Mouse (Mus musculus): ENCODE data around the gene Mbtps1. TPM values are rescaled to one million over a fixed set of nuclear protein-coding genes. Genes with fewer than 3 reads are reported as not detected.
A peak's percentile ranks its signal among the peaks of the same experiment; 100 is the strongest.

The Mbtps1 gene
- polyA plus RNA-seq, 1 experiment from 2014 or later: 37.1 TPM

DNA sequence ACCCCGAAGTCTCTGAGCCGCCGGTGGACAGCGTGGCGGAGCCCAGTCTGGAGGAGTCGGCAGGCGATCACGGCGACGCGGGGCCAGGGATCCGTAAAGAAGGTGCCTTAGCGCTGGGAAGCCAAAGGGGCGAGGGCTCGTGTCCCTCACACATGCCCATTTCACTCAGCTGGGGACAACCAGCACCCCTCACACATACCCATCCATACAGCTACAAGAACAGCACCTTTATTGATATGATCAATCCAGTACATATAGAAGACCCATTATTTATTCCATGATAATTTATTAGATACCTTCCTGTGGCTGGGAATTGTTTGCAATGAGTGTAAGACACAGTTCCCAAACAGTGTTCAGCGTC, 16.8 kb upstream of the Mbtps1 start:
- no peak overlapping the region for H3K27ac ChIP-seq (replicated peaks)
- no peaks in the 10 kb centered on the region for H3K36me3 ChIP-seq (ENCODE audit: control insufficient read depth, insufficient read depth, low read length)
- H3K4me1 ChIP-seq (replicated peaks; ENCODE audit: control insufficient read depth, insufficient read depth): no peaks in the 10 kb centered on the region; the same call in 1 of the 2 replicates
- no peaks in the 10 kb centered on the region for H3K27me3 ChIP-seq (ENCODE audit: control insufficient read depth, insufficient read depth, low read length)
- peak overlapping the region; percentile 98 for H3K4me2 ChIP-seq (replicated peaks; ENCODE audit: low read depth)
- peak overlapping the region; percentile 65 for H3K9ac ChIP-seq (ENCODE audit: low read length)
- ATAC-seq (ENCODE audit: low FRiP score, low TSS enrichment) (no peak), DNase-seq (ENCODE audit: low spot score) (no peak)
- TF ChIP-seq CTCF (IDR thresholded peaks at IDR 0.05; ENCODE audit: low read depth) (no peak), EP300 (optimal IDR thresholded peaks at IDR 0.05) (no peak)
- H3K9me3 ChIP-seq (ENCODE audit: control insufficient read depth, low read length): no peaks in the 10 kb centered on the region
- WGBS: 2% methylated on average over 16 of the region's 16 CpGs
- peak overlapping the region; percentile 65 for H3K4me3 ChIP-seq (ENCODE audit: low read depth, low read length)

GRCm38 (mm10) chr8:119574437-119575365, 16.2 kb upstream of the Mbtps1 start, which contains the start of the genes Hsdl1 and Dnaaf1:
Gene Hsdl1 (minus strand): TSS chr8:119575183.
Gene Dnaaf1 (plus strand): TSS chr8:119575235.
- peak; percentile 86 for ATAC-seq (ENCODE audit: low FRiP score, low TSS enrichment)
- Histone ChIP-seq H3K9me3 (ENCODE audit: control insufficient read depth, low read length) (no peaks in the 10 kb centered on the region), H3K4me1 (replicated peaks; ENCODE audit: control insufficient read depth, insufficient read depth) (no peaks in the 10 kb centered on the region; the same call in 1 of the 2 replicates), H3K36me3 (ENCODE audit: control insufficient read depth, insufficient read depth, low read length) (no peaks in the 10 kb centered on the region), H3K9ac (ENCODE audit: low read length) (peak within 1 kb of the TSS; percentile 65), H3K4me3 (ENCODE audit: low read depth, low read length) (peak within 1 kb of the TSS; percentile 65), H3K27me3 (ENCODE audit: control insufficient read depth, insufficient read depth, low read length) (no peaks in the 10 kb centered on the region), H3K4me2 (replicated peaks; ENCODE audit: low read depth) (peak within 1 kb of the TSS; percentile 98), H3K27ac (replicated peaks) (peak within 1 kb of the TSS; percentile 45; the same call in 1 of the 2 replicates)
- TF ChIP-seq EP300 (optimal IDR thresholded peaks at IDR 0.05) (no peak), CTCF (IDR thresholded peaks at IDR 0.05; ENCODE audit: low read depth) (peak; percentile 54)
- WGBS: 1% methylated on average over 74 of the region's 97 CpGs
- peak; percentile 97 for DNase-seq (ENCODE audit: low spot score)

DNA sequence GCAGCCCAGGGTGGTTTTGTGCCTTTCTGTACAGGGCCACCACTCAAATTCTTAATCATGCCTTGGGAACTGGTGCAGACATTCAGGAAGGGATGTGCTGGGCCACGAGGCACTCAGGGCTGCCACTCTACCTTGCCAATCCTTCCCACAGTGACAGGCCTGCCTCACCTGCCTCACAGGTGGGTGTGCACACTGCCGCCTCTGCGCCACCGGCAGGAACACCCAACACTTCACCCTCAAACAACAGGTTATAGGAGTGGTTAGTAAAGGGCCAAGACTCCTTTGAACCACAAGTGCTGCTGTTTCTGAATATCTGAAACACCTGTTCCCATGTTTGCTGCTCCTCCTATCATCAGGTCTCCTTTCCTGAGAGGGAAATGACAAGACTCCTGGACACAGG, 13.9 kb upstream of the Mbtps1 start:
- WGBS: 54% methylated on average over 4 of the region's 4 CpGs
- Histone ChIP-seq H3K27ac (replicated peaks) (peak overlapping the region; percentile 67), H3K4me3 (ENCODE audit: low read depth, low read length) (no peak overlapping the region), H3K27me3 (ENCODE audit: control insufficient read depth, insufficient read depth, low read length) (no peaks in the 10 kb centered on the region), H3K4me2 (replicated peaks; ENCODE audit: low read depth) (no peak overlapping the region), H3K4me1 (replicated peaks; ENCODE audit: control insufficient read depth, insufficient read depth) (no peaks in the 10 kb centered on the region; the same call in 1 of the 2 replicates), H3K9me3 (ENCODE audit: control insufficient read depth, low read length) (no peaks in the 10 kb centered on the region), H3K36me3 (ENCODE audit: control insufficient read depth, insufficient read depth, low read length) (no peaks in the 10 kb centered on the region), H3K9ac (ENCODE audit: low read length) (no peak overlapping the region)
- ATAC-seq (ENCODE audit: low FRiP score, low TSS enrichment) (peak; percentile 45; the same call in 1 of the 2 replicates), DNase-seq (ENCODE audit: low spot score) (peak; percentile 71)
- TF ChIP-seq EP300 (optimal IDR thresholded peaks at IDR 0.05) (no peak), CTCF (IDR thresholded peaks at IDR 0.05; ENCODE audit: low read depth) (peak; percentile 28; the same call in 1 of the 2 replicates)

- Histone ChIP-seq H3K27ac (replicated peaks) (no peak overlapping the region), H3K9ac (ENCODE audit: low read length) (no peak overlapping the region), H3K36me3 (ENCODE audit: control insufficient read depth, insufficient read depth, low read length) (no peaks in the 10 kb centered on the region), H3K27me3 (ENCODE audit: control insufficient read depth, insufficient read depth, low read length) (no peaks in the 10 kb centered on the region), H3K9me3 (ENCODE audit: control insufficient read depth, low read length) (no peaks in the 10 kb centered on the region), H3K4me1 (replicated peaks; ENCODE audit: control insufficient read depth, insufficient read depth) (no peaks in the 10 kb centered on the region; the same call in 1 of the 2 replicates), H3K4me3 (ENCODE audit: low read depth, low read length) (no peak overlapping the region), H3K4me2 (replicated peaks; ENCODE audit: low read depth) (no peak overlapping the region)
- TF ChIP-seq EP300 (optimal IDR thresholded peaks at IDR 0.05): no peak
- TF ChIP-seq CTCF (IDR thresholded peaks at IDR 0.05; ENCODE audit: low read depth): no peak
- no peak for DNase-seq (ENCODE audit: low spot score)
- no peak for ATAC-seq (ENCODE audit: low FRiP score, low TSS enrichment)
- WGBS: 77% methylated on average over 6 of the region's 6 CpGs
Measured at GRCm38 (mm10) chr8:119571135-119571534, 12.6 kb upstream of the Mbtps1 start.

DNA sequence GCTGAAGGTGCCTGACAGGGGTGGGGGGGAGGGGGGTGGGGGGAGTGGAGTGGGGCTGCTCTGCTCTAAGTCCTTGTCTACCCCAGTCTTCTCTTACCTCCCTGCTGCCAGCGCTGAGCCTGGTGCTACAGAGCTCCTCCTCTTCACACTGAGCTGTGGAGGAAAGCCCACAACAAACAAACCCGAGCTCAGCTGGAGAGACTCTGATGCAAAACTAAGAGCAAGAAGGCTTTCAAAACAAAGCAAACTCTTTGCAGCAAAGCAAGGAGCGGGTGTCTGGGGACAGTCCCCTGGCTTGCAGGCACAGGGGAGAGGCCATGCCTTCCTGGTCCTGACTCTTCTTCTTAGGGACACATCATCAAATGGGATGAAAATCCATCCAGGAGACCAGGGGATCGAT, 11.3 kb upstream of the Mbtps1 start:
- no peak for ATAC-seq (ENCODE audit: low FRiP score, low TSS enrichment)
- no peak for TF ChIP-seq EP300 (optimal IDR thresholded peaks at IDR 0.05)
- no peak for TF ChIP-seq CTCF (IDR thresholded peaks at IDR 0.05; ENCODE audit: low read depth)
- H3K9me3 ChIP-seq (ENCODE audit: control insufficient read depth, low read length): no peaks in the 10 kb centered on the region
- H3K9ac ChIP-seq (ENCODE audit: low read length): no peak overlapping the region
- H3K4me1 ChIP-seq (replicated peaks; ENCODE audit: control insufficient read depth, insufficient read depth): no peaks in the 10 kb centered on the region; the same call in 1 of the 2 replicates
- no peak overlapping the region for H3K4me3 ChIP-seq (ENCODE audit: low read depth, low read length)
- WGBS: 41% methylated on average over 4 of the region's 4 CpGs
- no peak overlapping the region for H3K4me2 ChIP-seq (replicated peaks; ENCODE audit: low read depth)
- no peak for DNase-seq (ENCODE audit: low spot score)
- H3K36me3 ChIP-seq (ENCODE audit: control insufficient read depth, insufficient read depth, low read length): peaks cover 7% of the 10 kb centered on the region; the same call in 1 of the 2 replicates
- H3K27me3 ChIP-seq (ENCODE audit: control insufficient read depth, insufficient read depth, low read length): no peaks in the 10 kb centered on the region
- no peak overlapping the region for H3K27ac ChIP-seq (replicated peaks)

GRCm38 (mm10) chr8:119568951-119569350, 10.4 kb upstream of the Mbtps1 start:
- Histone ChIP-seq H3K27me3 (ENCODE audit: control insufficient read depth, insufficient read depth, low read length) (no peaks in the 10 kb centered on the region), H3K9ac (ENCODE audit: low read length) (no peak overlapping the region), H3K4me3 (ENCODE audit: low read depth, low read length) (no peak overlapping the region), H3K27ac (replicated peaks) (no peak overlapping the region), H3K4me1 (replicated peaks; ENCODE audit: control insufficient read depth, insufficient read depth) (no peaks in the 10 kb centered on the region; the same call in 1 of the 2 replicates), H3K9me3 (ENCODE audit: control insufficient read depth, low read length) (no peaks in the 10 kb centered on the region), H3K4me2 (replicated peaks; ENCODE audit: low read depth) (no peak overlapping the region), H3K36me3 (ENCODE audit: control insufficient read depth, insufficient read depth, low read length) (peaks cover 13% of the 10 kb centered on the region)
- no peak for TF ChIP-seq CTCF (IDR thresholded peaks at IDR 0.05; ENCODE audit: low read depth)
- TF ChIP-seq EP300 (optimal IDR thresholded peaks at IDR 0.05): no peak
- ATAC-seq (ENCODE audit: low FRiP score, low TSS enrichment) (no peak), DNase-seq (ENCODE audit: low spot score) (no peak)
- WGBS: 69% methylated on average over 7 of the region's 7 CpGs

Data from stomach, postnatal 0 days (tissue).